Mouse (Mus musculus) intestine, embryonic 14.5 days (tissue): ENCODE data around the gene Vtn. TPM values are rescaled to one million over a fixed set of nuclear protein-coding genes. Genes with fewer than 3 reads are reported as not detected.

Experiments used
- ATAC-seq: fragments of 200-750 bp; cut with Nextera tagmentation; replicated peaks from 2 replicates; pipeline ENCODE4 v1.8.0; 2017; ENCODE audit warnings: low read depth, moderate number of reproducible peaks, moderate TSS enrichment, moderate library complexity; ENCODE audit not compliant: low FRiP score, low TSS enrichment
- DNase-seq: peaks from one replicate; pipeline ENCODE4 v3.0.0-alpha.2; 2018; ENCODE audit warnings: low spot score
- H3K27ac ChIP-seq: fragments of 300-500 bp; sonication (generic); 2 replicates; pipeline ENCODE4 v1.5.1; 2014; ENCODE audit warnings: low read depth, mild to moderate bottlenecking, control low read depth
- H3K27me3 ChIP-seq: fragments of 300-500 bp; sonication (generic); replicated peaks from 2 replicates; pipeline ENCODE4 v1.6.1; 2014; ENCODE audit warnings: low read length, control low read depth; ENCODE audit not compliant: control insufficient read depth, insufficient read depth
- H3K36me3 ChIP-seq: fragments of 300-500 bp; sonication (generic); 2 replicates; pipeline ENCODE4 v1.6.1; 2014; ENCODE audit warnings: low read length, control low read depth; ENCODE audit not compliant: control insufficient read depth, insufficient read depth
- H3K4me1 ChIP-seq: fragments of 300-500 bp; sonication (generic); replicated peaks from 2 replicates; pipeline ENCODE4 v1.6.1; 2014; ENCODE audit warnings: low read length, control low read depth, mixed read lengths; ENCODE audit not compliant: control insufficient read depth, insufficient read depth
- H3K4me2 ChIP-seq: fragments of 300-500 bp; sonication (generic); 2 replicates; pipeline ENCODE4 v1.6.1; 2014; ENCODE audit warnings: low read length
- H3K4me3 ChIP-seq: fragments of 300-500 bp; sonication (generic); 2 replicates; pipeline ENCODE4 v1.5.1; 2014; ENCODE audit warnings: low read depth, low read length, control low read depth, mixed read lengths
- H3K9ac ChIP-seq: fragments of 300-500 bp; sonication (generic); 2 replicates; pipeline ENCODE4 v1.6.1; 2014; ENCODE audit warnings: mild to moderate bottlenecking, low read length
- H3K9me3 ChIP-seq: fragments of 300-500 bp; sonication (generic); 2 replicates; pipeline ENCODE4 v1.6.1; 2016; ENCODE audit warnings: low read length, control low read depth; ENCODE audit not compliant: control insufficient read depth
- WGBS: fragments of 180-500 bp; shearing (Covaris S2); extraction: QIAGEN DNeasy Blood & Tissue Kit; methylation state at CpG from one replicate; pipeline ENCODE4 v1.1.7; 2014; 5-methylcytosine and 5-hydroxymethylcytosine counted together
- polyA plus RNA-seq: library from polyadenylated mRNA; unstranded; fragments of >200 nt; fragmentation: Nextera tagmentation; extraction: Ambion mirVana; gene quantifications from 2 replicates; pipeline ENCODE4 v1.2.1, GENCODE M21; 2014

Vtn gene
- polyA plus RNA-seq, 1 experiment from 2014 or later, result 9.1 TPM

DNA sequence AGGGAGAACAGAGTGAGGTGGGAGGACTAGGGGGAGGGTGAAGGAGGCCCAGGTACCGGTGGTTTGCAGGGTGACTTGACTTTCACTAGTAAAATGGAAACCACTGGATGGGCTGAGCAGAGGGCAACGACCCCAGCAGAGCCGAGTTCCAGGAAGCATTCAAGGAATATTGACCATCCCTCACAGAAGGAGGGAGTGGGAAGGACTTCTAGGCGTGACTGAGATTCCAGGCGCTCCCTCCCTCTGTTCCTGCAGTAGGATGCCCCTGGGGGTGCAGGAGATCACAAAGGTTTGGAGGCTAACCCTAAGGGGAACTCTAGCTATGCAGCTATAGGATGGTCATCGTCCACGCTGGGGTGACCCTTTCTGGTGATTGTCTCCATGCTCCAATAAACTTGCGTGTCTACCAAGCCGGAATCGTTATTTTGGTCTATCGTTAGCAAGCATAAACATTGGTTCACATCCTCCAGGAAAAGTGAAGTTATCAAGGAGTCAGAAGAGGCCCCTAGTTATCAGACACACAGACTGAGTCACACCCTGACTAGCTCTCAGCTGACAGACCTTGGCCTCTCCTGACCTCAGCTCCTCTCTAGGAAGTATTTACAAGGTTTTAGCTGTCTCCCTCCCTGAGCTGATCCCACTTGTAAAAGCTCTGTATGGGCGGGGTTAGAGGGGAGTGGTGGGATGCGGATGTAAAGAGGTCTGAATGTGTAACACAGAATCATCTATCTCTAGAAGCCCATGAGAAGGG lies 35.4 kb upstream of the Vtn start:
- no peak overlapping the region for H3K4me2 ChIP-seq
- 0 out of 2 replicates have a peak, but pooled peaks cover 3% of the 10 kb centered on the region for H3K9me3 ChIP-seq
- no peak overlapping the region for H3K27ac ChIP-seq
- DNase-seq, result peak; percentile 65
- H3K36me3 ChIP-seq, result no peaks in the 10 kb centered on the region
- no peak for ATAC-seq
- no peaks in the 10 kb centered on the region for H3K27me3 ChIP-seq
- no peak overlapping the region for H3K9ac ChIP-seq
- peaks cover 15% of the 10 kb centered on the region; the same call in 1 of the 2 replicates for H3K4me1 ChIP-seq
- WGBS, result 44% methylated on average over 13 of the region's 13 CpGs
- H3K4me3 ChIP-seq, result no peak overlapping the region

DNA sequence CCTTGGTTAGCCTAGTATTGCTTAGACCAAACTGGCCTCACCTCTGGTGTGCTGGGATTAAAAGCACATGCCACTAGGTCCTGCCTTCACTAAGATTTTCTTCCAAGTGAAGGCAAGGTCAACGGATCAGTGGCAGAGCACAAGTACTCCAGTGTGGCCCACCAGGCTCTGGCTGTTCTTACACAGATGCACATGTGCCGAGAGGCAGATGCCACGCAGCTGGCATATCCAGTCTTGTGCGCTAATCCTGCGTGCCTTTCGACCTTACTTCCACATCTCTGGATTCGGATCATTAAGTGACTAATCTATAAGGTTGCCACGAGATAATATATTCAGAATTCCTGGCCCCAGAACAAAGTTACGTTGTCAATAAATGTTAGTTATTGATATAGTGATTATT lies 33.8 kb upstream of the Vtn start:
- 37% methylated on average over 9 of the region's 9 CpGs for WGBS
- Histone ChIP-seq H3K9me3 (0 out of 2 replicates have a peak, but pooled peaks cover 3% of the 10 kb centered on the region), H3K36me3 (no peaks in the 10 kb centered on the region), H3K9ac (peak overlapping the region; percentile 79), H3K4me1 (peaks cover 15% of the 10 kb centered on the region; the same call in 1 of the 2 replicates), H3K4me3 (peak overlapping the region; percentile 87), H3K27ac (peak overlapping the region; percentile 91; the same call in 1 of the 2 replicates), H3K4me2 (peak overlapping the region; percentile 78), H3K27me3 (no peaks in the 10 kb centered on the region)
- ATAC-seq (no peak), DNase-seq (no peak)

DNA sequence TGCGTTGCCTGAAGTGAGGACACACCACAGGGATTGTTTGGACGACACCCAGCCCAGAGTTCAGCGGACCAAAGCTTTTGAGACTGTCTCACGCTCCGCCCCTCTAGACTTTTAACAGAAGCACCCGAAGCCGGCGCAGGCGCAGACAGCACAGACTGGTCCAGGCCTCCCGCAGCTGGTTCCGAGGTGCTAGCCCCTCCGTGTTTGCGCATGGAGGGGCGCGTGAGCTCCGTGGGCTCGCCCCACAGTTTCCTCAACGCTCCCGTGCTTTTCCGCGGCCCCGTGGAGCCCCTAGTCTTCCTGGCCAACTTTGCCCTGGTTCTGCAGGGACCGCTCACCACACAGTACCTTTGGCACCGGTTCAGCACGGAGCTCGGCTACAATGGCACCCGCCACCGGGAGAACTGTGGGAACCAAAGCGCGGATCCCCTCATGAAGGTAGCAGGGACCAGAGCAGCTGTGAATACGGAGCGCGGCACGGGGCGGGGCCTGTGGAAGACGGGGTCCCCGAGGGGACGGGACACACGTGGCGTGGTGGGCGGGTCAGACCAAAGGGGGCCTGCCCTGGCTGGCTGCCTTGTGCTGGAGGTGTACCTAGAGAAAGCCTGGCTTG lies 33.2 kb upstream of the Vtn start, which contains the start of gene Slc46a1:
TSS of gene Slc46a1 (plus strand) at position 130 of the 613 bp plus-strand sequence.
- Histone ChIP-seq H3K36me3 (no peaks in the 10 kb centered on the region), H3K27ac (peak within 1 kb of the TSS; percentile 91), H3K9ac (peak within 1 kb of the TSS; percentile 79), H3K4me3 (peak within 1 kb of the TSS; percentile 87), H3K4me2 (peak within 1 kb of the TSS; percentile 78), H3K27me3 (no peaks in the 10 kb centered on the region), H3K4me1 (peaks cover 15% of the 10 kb centered on the region; the same call in 1 of the 2 replicates), H3K9me3 (0 out of 2 replicates have a peak, but pooled peaks cover 3% of the 10 kb centered on the region)
- under 1% methylated on average over 41 of the region's 41 CpGs for WGBS
- DNase-seq, result peak; percentile 92
- peak; percentile 94 for ATAC-seq

DNA sequence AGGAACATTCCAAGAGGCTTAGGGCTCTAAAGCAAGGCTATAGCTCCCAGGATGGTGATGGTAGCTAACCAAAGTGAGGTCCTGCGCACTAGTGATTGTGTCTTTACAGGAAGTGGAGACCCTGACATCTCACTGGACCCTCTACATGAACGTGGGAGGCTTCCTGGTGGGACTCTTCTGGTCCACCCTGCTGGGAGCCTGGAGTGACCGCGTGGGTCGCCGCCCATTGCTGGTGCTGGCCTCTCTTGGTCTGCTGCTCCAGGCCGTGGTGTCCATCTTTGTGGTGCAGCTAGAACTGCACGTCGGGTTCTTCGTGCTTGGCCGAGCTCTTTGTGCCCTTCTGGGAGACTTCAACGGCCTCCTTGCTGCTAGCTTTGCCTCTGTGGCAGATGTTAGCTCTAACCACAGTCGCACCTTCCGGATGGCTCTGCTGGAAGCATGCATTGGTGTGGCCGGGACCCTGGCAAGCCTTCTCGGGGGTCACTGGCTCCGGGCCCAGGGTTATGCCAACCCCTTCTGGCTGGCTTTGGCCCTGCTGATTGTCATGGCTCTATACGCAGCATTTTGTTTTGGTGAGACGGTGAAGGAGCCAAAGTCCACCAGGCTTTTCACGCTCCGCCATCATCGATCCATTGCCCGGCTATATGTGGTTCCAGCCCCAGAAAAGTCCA lies 32.5 kb upstream of the Vtn start:
- Histone ChIP-seq H3K9ac (peak overlapping the region; percentile 79), H3K9me3 (0 out of 2 replicates have a peak, but pooled peaks cover 3% of the 10 kb centered on the region), H3K4me2 (peak overlapping the region; percentile 78), H3K27ac (peak overlapping the region; percentile 91), H3K36me3 (0 out of 2 replicates have a peak, but pooled peaks cover 1% of the 10 kb centered on the region), H3K27me3 (no peaks in the 10 kb centered on the region), H3K4me1 (peaks cover 15% of the 10 kb centered on the region; the same call in 1 of the 2 replicates), H3K4me3 (peak overlapping the region; percentile 87)
- 70% methylated on average over 23 of the region's 23 CpGs for WGBS
- DNase-seq (no peak), ATAC-seq (peak; percentile 36)

GRCm38 (mm10) chr11:78467515-78467914 lies 31.4 kb upstream of the Vtn start:
- no peaks in the 10 kb centered on the region for H3K9me3 ChIP-seq
- H3K4me1 ChIP-seq, result peaks cover 15% of the 10 kb centered on the region; the same call in 1 of the 2 replicates
- H3K27ac ChIP-seq, result no peak overlapping the region
- no peaks in the 10 kb centered on the region for H3K27me3 ChIP-seq
- ATAC-seq (no peak), DNase-seq (no peak)
- 0 out of 2 replicates have a peak, but pooled peaks cover 2% of the 10 kb centered on the region for H3K36me3 ChIP-seq
- H3K9ac ChIP-seq, result no peak overlapping the region
- H3K4me3 ChIP-seq, result no peak overlapping the region
- 83% methylated on average over 7 of the region's 7 CpGs for WGBS
- H3K4me2 ChIP-seq, result no peak overlapping the region

DNA sequence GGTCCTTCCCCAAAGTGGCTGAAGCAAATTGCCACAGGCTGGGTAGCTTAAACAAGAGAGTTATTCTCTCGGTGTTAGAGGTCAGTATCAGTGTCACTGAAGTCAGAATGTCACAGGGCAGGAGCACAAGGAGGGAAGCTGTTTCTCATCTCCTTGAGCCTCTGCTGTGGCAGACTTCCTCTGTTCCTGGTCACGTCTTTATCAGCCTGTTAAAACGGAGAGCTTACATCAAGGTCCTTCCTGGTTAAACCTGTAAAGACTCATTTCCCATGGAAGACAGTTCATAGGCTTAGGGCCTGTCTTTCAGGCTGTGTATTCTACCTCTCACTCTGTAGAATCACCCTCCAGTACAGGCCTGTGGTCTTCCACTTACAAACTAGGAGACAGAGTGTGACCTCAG lies 31.0 kb upstream of the Vtn start:
- H3K4me1 ChIP-seq, result peaks cover 15% of the 10 kb centered on the region; the same call in 1 of the 2 replicates
- no peak overlapping the region for H3K4me2 ChIP-seq
- no peak for ATAC-seq
- no peak overlapping the region for H3K4me3 ChIP-seq
- H3K9ac ChIP-seq, result no peak overlapping the region
- no peak overlapping the region for H3K27ac ChIP-seq
- no peak for DNase-seq
- 49% methylated on average over 3 of the region's 3 CpGs for WGBS
- no peaks in the 10 kb centered on the region for H3K9me3 ChIP-seq
- H3K36me3 ChIP-seq, result 0 out of 2 replicates have a peak, but pooled peaks cover 2% of the 10 kb centered on the region
- no peaks in the 10 kb centered on the region for H3K27me3 ChIP-seq

DNA sequence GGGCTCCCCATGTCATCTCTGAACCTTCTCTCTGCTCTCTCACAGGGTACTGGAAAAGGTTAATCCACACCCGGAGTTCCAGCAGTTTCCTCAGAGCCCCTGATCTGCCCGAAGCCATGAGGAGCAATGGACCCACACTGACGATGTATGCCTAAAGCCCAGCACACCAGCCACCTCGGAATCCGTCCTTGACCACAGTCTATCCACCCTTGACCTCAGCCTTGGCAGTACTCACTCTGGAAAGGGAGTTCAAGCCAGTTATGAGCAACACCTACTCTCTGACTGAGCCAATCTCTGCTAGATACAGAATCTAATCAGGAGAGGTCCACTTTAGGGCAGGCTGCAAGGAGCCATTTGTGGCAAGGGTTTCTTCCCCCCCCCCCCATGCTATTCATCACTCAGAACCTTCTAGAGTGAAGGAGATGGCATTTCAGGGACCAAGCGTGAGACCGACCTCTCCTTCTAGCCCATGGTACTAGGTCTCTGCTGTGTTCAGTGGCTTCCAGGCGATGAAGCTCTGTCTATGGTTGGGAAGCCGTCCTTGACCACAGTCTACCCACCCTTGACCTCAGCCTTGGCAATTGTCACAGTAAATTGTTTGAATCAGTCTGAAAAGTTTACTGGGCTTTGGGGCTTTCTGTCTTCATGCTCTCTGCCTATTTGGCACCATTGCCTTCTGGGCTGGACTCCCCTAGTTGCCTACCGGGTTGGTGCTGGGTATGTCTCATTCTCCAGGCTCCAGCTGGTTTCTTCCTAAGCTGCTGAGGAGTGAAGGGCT lies 27.4 kb upstream of the Vtn start:
- Histone ChIP-seq H3K27ac (no peak overlapping the region), H3K4me1 (peaks cover 3% of the 10 kb centered on the region; the same call in 1 of the 2 replicates), H3K27me3 (no peaks in the 10 kb centered on the region), H3K36me3 (0 out of 2 replicates have a peak, but pooled peaks cover 2% of the 10 kb centered on the region), H3K4me2 (no peak overlapping the region), H3K4me3 (no peak overlapping the region), H3K9ac (no peak overlapping the region), H3K9me3 (no peaks in the 10 kb centered on the region)
- 88% methylated on average over 10 of the region's 10 CpGs for WGBS
- DNase-seq (no peak), ATAC-seq (no peak)

DNA sequence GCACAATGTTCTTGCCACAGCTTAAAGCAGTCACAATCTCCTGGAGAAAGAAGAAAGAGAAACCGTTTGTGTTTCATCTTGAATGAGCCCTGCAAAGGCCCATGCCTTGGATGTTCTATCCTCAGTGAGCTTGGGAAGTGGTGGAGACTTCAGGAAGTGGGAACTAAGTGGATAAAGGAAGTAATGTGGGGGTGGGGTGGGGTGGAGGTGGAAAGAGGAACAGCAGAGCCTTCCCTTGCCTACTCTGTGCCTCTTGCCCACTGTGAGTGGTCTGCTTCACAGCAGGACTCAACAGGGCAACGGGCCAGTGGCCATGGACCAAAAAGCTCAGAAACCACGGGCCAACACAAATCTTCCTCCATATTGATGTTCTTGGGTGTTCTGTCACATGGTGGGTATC lies 23.6 kb upstream of the Vtn start:
- ATAC-seq, result no peak
- 0 out of 2 replicates have a peak, but pooled peaks cover 2% of the 10 kb centered on the region for H3K36me3 ChIP-seq
- no peaks in the 10 kb centered on the region for H3K9me3 ChIP-seq
- H3K27me3 ChIP-seq, result no peaks in the 10 kb centered on the region
- H3K4me2 ChIP-seq, result no peak overlapping the region
- H3K9ac ChIP-seq, result no peak overlapping the region
- 85% methylated on average over 3 of the region's 3 CpGs for WGBS
- no peak overlapping the region for H3K27ac ChIP-seq
- H3K4me1 ChIP-seq, result no peaks in the 10 kb centered on the region
- H3K4me3 ChIP-seq, result no peak overlapping the region
- no peak for DNase-seq
